Mouse (Mus musculus) ovary, postnatal 14 days (tissue): ENCODE data around the gene Spocd1.

Experiments used
- DNase-seq: peaks from one replicate; pipeline ENCODE4 v3.0.0; 2022; ENCODE audit warnings: low spot score

Spocd1 gene

DNA sequence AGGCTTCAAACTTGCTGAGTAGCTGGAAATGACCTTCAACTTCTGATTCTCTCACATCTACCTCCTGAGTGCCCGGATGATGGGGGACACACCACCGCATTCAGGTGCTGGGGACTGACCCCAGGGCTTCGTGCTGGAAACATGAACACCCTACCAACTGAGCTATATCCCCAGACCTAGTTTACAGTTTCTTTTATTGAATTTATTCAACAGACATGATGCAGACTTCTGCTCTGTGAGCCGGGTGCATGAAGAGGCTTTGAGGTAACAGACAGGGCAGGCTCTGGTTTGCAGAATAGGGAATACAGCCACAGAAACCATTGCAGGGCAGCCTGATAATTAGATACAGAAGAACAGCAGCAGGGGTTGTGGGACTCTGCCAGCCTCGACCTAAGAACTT lies 10.6 kb upstream of the Spocd1 start:
- DNase-seq = no peak

- DNase-seq = no peak
These were observed 10.1 kb upstream of the Spocd1 start for GRCm38 (mm10) chr4:129918901-129919300.

DNA sequence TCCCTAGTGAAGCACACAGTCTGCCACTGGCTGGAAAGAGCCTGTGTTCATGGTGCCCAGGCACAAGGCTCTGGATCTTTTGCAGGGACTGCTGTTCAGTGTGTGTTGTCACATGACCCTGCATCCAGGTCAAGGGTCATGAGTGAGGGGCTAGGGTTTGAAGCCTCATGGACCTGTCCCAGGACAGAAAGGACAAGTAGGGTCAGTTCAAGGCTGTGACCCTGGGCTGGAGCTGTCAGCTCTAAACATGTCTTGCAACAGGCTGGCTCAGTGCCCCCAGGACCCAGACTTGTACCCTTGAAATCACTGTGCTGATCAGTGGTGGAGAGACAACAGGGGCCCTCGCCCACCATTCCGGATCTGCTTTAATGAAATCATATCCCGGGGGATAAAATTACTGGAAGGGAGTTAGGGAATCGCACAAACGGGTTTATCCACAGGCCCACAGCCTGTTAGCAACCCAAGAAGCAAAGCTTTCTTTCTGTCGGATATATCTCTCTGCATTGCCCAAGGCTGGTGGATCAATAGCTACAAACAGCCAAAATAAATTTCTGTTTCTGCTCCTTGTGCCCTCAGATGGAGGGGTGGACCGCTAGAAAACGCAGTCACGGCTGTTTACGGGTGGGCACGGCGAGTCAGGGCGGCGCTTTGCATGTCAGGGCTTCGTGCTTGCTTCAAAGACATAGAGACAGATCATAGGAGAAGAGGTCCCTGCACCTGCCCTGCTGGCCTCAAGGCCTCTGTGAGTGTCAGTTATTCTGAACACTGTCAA lies 8.3 kb upstream of the Spocd1 start:
- no peak for DNase-seq

- no peak for DNase-seq
These were observed 7.8 kb upstream of the Spocd1 start for GRCm38 (mm10) chr4:129921314-129921587.

GRCm38 (mm10) chr4:129924143-129924542 lies 4.9 kb upstream of the Spocd1 start:
- DNase-seq = no peak

- DNase-seq = no peak
These were observed 4.4 kb upstream of the Spocd1 start for GRCm38 (mm10) chr4:129924694-129925093.

DNA sequence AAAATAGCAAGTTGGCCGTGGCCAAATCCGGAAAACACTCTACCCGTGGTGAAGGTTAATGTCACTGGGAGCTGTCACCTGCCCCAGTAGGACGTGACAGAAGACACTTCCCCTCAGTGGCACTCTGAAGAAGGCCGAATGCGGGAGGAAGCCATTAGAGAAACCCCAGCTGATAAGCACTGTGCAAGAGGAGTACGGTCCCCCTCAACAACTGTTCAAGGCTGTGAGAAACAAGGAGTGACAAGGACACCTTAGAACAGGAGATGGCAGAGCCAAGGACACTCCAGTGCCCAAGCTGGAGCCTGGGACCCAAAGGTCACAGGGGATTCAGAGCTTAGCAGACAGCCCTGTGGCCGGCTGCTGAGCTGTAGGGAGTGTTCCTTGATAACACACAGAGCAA lies 2.5 kb upstream of the Spocd1 start:
- no peak for DNase-seq

GRCm38 (mm10) chr4:129927091-129927490 lies 2.0 kb upstream of the Spocd1 start:
- DNase-seq = no peak

DNA sequence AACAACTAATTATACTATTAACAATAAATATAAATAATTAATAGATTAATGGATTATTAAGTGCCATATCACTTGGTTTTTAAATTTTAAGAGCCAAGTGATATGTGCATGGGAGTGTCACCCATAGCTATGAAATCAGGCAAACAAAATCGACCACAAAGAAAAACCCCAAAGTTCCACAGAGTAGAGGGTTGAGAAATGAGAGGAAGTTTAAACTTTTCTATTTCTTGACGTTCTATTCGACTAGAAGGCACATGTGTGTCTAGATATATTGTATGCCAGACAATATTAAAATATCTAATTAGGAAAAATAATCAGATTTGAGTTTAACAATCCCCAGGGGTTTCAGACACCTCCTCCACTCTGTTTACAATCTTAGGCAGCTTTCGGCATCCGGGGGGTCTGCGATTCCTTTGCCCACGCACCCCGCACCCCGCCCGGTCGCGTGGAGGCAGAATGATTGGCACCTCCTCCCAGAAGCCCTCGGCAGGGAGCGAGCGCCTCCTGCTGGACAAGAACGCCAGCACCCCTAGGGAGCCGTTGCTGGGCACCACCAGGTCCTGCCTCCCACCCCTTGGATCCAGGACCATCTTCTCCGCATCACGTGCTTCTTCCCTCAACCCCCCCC lies 811 bp upstream of the Spocd1 start:
- DNase-seq = peak; percentile 83

- DNase-seq = no peak
These were observed 4.6 kb downstream of the Spocd1 start for GRCm38 (mm10) chr4:129933696-129934095.

DNA sequence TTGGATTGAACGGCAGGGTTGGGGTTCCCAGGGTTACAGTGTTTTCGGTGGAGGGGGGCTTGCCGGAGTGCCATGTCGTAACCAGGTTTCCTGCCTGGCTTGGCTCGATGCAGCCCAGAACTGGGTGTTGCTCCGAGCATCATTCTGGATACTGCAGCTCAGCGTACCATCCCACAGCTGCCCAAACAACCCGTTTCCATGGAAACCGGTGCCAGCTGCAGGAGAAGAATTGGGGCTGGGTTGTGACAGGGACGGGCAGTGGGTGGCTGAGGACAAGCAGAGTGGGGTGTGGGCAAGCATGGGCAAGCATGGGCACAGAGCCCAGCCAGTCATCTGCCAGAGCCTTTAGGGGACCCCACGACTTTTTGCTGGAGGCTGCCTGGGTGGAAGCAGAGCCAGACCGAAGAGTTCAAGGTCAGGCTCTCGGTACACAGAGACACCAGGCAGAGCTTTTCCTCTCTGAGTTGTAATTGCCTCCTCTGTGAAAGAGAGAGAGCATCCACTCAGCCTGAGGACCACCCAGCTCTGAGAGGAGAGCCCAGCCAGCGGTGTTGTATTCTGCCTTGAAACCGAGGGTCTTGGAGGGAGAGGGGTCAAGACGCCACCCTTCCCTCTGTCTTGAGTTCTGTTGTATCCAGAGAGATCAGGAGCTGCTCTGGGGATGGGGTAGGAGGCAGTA lies 5.3 kb downstream of the Spocd1 start:
- no peak for DNase-seq

GRCm38 (mm10) chr4:129951359-129951821 lies 22.3 kb downstream of the Spocd1 start:
- no peak for DNase-seq

GRCm38 (mm10) chr4:129952241-129952810 lies 23.3 kb downstream of the Spocd1 start:
- DNase-seq = no peak

GRCm38 (mm10) chr4:129954527-129954926 lies 25.5 kb downstream of the Spocd1 start:
- no peak for DNase-seq

- peak; percentile 58 for DNase-seq
These were observed 31.3 kb downstream of the Spocd1 start for GRCm38 (mm10) chr4:129960180-129960944.

DNA sequence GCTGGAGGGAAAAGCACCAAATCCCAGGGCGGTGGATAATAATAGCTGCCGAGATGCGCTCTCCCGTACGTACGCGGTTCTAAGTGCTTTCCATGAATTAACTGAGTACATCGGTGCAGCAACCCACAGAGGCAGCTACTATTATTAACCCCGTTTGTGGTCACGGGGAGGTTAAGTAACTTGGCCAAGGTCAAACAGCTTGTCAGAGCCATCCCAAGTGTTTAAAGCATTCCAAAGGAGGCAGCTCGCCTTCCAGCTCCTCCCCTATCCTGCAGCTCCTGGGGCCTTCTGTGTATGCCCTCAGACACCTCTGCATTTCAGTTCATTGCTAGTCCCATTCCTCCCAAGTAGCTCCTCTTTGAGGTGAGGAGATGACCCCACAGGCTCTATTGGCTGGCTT lies 36.2 kb downstream of the Spocd1 start:
- no peak for DNase-seq

GRCm38 (mm10) chr4:129966201-129966600 lies 37.2 kb downstream of the Spocd1 start:
- DNase-seq = no peak

- no peak for DNase-seq
These were observed 38.3 kb downstream of the Spocd1 start for GRCm38 (mm10) chr4:129967024-129968014.

DNA sequence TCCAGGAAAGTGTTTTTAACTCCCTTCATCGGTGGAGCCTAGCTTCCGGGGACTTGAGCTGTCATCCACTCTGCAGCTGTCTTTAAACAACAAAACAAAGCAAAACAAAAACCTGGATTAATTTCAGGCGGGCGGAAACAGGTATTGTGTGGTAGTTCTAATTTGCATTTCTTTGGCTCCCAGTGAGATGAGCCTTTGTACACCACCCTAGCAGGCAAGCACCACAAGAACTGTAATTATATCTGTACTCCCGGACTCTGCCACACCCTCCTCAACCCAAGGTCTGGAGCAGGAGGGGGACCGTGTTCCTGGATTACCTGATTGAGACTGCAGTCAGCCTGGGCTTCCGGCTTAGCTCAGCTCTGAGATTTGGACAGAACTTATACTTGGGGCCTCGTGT lies 41.1 kb downstream of the Spocd1 start:
- DNase-seq = no peak

GRCm38 (mm10) chr4:129970861-129971260 lies 41.8 kb downstream of the Spocd1 start:
- DNase-seq = no peak

DNA sequence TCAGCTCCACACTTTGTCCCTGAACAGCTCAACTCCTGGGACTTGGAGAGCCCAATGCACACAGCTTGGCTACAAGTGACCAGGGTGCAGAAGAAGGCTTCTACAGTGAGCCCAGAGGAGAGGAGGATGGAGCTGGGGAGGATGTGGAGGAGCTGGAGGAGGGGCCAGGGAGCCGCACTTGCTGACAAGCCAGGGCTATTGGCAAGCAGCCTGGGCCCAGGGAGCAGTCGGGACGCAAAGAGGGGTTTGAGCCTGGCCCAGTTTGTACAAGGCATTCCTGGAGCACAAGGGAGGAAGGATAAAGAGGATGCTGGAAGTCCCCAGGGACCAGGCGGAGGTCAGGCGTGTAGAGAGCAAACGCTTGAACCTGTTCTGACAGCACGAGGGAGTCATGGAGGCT lies 42.9 kb downstream of the Spocd1 start:
- no peak for DNase-seq
